Mouse (Mus musculus): ENCODE measurements around the gene Ppp4r3a.
"Not testable (repeated sequence)": the region's sequence is repeated elsewhere in the genome, so short reads cannot be mapped to it uniquely, and the experiment has no call there.

Gene Ppp4r3a

GRCm38 (mm10) chr12:101028247-101028953 lies 55.1 kb downstream of the Ppp4r3a start:
- no peak for DNase-seq

DNA sequence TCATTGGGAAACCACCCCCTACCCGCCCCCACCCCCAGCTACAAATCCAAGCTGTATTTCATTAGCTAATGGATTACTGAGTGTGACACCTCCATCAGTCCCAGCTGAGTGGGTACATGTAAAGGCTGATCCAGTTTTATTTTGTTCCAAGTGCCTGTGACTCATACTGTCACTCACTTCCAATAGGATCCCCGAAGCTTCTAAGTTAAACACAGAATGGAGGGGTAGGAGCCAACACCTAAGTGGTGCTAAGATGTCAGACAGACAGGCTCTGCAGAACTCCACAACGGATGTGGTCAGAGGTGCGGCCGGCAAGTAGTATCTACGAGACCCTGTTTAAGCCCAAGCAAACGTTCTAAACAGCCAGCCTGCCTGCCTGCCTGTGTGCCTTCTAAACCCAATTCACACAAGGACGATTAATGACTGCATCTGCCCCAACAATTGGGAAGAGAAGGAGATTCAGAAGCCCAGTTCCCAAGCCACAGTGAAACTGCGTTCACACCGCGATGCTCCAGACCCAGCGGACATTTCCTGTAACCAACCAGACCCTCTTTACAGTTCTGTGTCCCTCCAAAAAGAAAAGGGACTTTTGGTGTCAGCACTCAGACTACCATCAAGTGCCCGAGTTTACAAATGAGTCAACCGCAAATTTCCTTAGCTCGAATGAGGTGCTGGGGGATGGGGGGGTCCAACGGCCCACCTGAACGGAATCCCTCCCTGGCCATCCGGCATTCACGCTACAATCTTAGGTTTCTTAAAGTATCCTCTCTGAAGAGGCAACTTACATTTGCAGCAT lies 55.9 kb downstream of the Ppp4r3a start:
- no peak for DNase-seq

DNA sequence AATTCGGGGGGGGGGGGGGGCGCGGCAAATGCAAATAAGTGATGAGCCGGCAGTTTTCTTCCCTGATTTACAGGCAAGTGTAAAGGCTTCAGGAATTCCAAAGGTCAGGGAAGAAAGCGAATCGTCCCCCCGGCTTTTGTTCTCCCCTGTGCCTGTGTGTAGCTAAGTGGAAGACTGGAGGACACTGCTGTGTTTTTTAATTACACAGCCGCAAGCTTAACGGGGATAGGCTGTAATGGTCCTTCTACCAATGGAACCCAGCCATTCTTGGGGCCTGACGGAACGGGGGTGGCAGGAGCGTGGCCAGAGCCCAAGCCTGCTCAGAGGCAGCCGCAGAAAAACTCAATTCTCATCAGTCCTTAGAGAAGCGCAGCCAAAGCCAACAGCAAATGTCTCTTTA lies 56.6 kb downstream of the Ppp4r3a start:
- DNase-seq = peak; percentile 74

GRCm38 (mm10) chr12:101026518-101026917 lies 57.0 kb downstream of the Ppp4r3a start:
- peak; percentile 48 to 52 for DNase-seq

GRCm38 (mm10) chr12:101026025-101026424 lies 57.5 kb downstream of the Ppp4r3a start:
- no peak for DNase-seq

DNA sequence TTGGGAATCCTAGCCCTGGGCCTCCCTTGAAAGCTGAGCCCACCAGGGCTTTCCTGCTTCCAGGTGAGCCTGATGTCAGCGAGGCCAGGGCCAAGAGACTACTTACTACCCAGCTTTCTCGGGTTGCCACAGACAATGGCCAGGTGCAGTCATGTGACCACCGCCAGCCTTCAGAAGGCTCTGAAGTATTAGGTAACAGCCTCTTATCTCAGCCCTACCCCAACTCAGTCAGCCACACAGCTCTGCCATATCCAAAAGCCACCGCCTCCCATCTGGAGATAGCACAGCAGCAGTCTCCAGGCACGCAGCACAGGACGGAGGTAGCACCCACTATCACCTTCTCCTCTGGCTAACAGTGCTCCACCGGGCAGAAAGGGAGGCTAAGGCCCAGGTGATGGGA lies 58.1 kb downstream of the Ppp4r3a start:
- DNase-seq = no peak

DNA sequence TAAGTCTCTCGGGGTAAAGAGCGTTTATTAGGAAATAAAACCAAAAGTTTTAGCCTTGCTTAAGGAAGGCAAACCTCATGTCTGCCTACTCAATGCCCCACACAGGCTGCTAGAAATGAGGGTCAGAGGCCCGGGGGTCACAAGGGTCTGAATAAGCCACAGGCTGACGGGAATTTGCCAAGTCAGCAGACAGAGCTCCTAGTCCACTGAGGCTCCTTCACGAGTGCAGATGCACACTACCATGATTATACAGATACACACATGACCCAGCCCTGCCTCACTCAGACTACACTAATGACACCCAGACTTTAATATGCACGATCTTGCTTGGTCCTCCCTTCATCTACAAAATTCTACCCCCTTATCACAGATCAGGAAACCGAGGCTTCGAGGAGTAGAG lies 58.7 kb downstream of the Ppp4r3a start:
- no peak for DNase-seq

DNA sequence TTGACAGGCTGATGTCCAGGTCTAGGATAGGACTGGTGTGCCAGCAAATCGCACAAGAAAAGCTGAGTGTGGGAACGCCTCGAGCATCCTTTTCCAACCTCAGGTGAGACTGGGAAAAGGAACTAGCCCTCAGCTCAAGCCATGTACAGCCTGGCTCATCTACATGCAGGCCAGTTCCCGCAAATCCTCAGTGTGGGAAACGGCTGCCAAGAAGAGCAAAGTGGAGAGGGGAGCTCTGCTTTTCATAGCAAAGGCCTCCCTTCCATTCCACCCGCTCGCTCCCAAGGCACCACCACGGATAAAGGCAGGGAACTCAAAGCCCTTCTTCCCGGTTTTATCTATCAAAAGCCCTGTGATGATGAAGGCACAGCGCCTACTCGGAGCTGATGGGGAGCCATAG lies 60.4 kb downstream of the Ppp4r3a start:
- peak in 1 of 2 experiments; percentile 43 for DNase-seq

DNA sequence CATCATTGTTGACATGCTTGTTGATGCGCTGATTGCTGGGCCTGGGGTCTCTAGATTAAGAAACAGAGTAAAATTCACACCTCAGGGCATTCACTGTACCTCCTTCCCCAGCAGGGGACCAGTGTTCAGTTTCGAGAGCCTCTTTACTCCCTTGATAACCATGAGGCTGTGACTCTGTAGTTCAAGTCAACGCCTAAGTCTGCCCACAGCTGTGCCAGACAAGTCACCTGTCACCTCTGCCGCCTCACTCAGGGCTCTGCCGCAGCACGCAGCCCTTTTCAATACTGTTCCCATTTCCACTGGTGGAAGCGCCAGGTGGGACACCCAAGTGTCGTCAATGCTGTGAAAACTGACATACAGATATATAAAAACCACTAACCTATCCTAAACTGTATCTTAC lies 61.1 kb downstream of the Ppp4r3a start:
- no peak for DNase-seq

- DNase-seq = no peak
Observed at GRCm38 (mm10) chr12:101021484-101022226, 61.8 kb downstream of the Ppp4r3a start.

- peak; percentile 70 to 78 for DNase-seq
Observed at GRCm38 (mm10) chr12:101020210-101021015, 63.1 kb downstream of the Ppp4r3a start.

GRCm38 (mm10) chr12:101019443-101019842 lies 64.1 kb downstream of the Ppp4r3a start:
- DNase-seq = no peak

- no peak for DNase-seq
Observed at GRCm38 (mm10) chr12:101019031-101019430, 64.5 kb downstream of the Ppp4r3a start.

DNA sequence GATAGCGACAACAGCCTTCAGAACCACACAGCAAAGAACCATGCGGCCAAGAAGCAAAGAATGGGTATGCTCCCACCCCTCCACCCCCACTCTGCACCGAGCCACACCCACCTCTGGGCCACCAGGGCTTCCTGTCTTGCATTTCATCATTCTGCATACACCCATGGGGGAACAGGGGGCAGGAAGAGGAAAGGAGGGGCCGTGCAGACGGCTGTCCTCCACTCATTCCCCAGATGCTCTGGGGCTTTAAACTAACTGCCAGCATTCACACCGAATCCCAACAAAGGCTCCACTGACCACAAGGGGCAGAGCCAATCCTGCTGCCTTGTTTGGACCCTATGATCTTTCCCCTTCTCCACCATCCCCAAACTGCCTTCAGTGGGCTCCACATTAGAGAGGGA lies 65.5 kb downstream of the Ppp4r3a start:
- DNase-seq = no peak

DNA sequence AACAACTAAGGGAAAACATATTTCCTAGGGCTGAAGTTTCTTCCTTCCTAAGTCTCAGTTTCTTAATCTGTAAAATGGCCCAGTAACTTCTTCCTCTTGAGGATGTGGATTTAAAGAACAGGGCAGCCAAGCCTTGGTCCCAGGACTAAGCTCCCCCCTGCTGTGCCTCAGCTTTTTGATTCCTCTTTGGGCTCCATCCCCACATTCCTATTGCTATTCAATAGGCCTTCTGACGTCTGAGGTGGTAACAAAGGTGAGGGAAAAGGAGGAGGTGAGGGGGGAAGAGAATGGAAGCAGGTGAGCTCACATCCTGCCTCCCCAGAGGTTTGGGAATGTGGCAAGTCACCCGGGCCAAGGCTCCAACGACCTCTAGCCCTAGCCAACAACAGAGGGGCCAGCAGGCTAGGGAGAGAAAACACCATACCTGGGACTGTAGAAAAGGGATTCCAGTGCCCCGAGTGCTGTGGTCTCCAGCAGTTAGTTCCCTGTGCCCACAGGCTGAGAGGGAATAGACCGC lies 67.0 kb downstream of the Ppp4r3a start:
- no peak for DNase-seq

DNA sequence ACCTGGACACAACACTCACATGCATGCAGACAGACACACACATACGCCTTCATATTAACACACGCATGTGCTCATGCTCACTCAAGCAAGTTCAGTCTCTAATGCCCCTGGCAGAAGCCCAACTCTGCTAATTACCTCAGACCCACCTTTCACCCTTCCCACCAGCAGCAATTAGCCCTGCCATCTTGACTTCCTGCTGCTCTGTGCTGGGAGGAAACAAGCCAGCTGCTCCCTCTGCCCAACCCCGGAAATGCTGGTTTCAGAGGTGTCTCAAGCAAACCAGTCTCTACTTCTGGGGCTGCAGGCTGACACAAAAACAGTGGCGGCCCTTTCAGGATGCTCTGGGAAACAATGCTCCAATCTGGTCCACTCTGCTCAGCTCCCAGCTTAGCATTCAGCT lies 67.6 kb downstream of the Ppp4r3a start:
- peak; percentile 77 to 80 for DNase-seq

- no peak for DNase-seq
Observed at GRCm38 (mm10) chr12:101015165-101015560, 68.3 kb downstream of the Ppp4r3a start.

DNA sequence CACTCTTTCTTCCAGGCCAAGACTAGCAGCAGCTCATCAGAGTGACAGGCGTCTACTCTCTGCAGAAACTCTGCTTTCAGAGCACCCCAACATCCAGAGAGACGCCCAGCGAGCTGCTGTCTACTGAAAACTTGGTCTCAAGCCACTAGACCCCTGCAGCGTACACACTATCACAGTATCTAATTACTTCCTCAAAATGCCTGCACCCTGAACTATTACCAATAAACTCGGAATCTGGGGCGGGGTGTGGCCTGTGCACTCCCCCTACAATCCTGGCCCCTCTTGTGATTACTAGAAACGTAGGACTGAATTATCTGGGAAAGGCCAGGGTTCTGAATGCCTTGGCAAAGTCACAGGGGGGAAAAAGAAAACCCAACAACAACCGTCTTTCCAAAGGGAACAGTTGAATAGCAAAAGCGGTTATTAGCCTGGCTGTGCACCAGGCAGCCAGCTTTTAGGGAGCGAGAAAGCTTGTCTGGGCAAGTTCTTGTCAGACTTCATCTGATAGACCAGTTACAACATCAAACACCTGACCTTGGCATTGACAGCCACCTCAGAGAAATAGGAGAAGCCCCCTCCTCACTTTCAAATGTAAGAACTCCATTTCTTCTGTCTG lies 68.8 kb downstream of the Ppp4r3a start:
- no peak for DNase-seq

GRCm38 (mm10) chr12:101013668-101014067 lies 69.8 kb downstream of the Ppp4r3a start:
- not testable (repeated sequence) for DNase-seq

- DNase-seq = no peak
Observed at GRCm38 (mm10) chr12:101013078-101013665, 70.3 kb downstream of the Ppp4r3a start.

All from cerebellum, postnatal 10 days (tissue).